Mouse (Mus musculus) ES-E14 (cell line): ENCODE measurements around the gene Cntnap4. TPM values are rescaled to one million over a fixed set of nuclear protein-coding genes. Genes with fewer than 3 reads are reported as not detected.

Source experiments
- DNase-seq: peaks from one replicate; pipeline ENCODE4 v3.0.0-alpha.2; 2013; ENCODE audit warnings: low read depth, low spot score
- H3K27ac ChIP-seq: 2 replicates; pipeline ENCODE4 v1.5.1; 2012; ENCODE audit warnings: low read depth, mild to moderate bottlenecking, low read length, moderate library complexity, mixed read lengths; ENCODE audit not compliant: poor library complexity, insufficient read depth, severe bottlenecking
- H3K36me3 ChIP-seq: 2 replicates; pipeline ENCODE4 v1.6.1; 2012; ENCODE audit warnings: mild to moderate bottlenecking, low read length, moderate library complexity, mixed read lengths; ENCODE audit not compliant: control insufficient read depth, poor library complexity, insufficient read depth, severe bottlenecking
- H3K4me1 ChIP-seq, 2 experiments: fragments of 150-350 bp in 1 of 2; sonication (generic) in 1 of 2; 2 replicates each; pipeline ENCODE4 v1.6.1; 2012; ENCODE audit warnings: low read length in 2 of 2, mild to moderate bottlenecking in 1 of 2, mixed read lengths in 1 of 2; ENCODE audit not compliant: control insufficient read depth in 2 of 2, insufficient read depth in 2 of 2, poor library complexity in 1 of 2
- H3K4me3 ChIP-seq, 2 experiments: fragments of 150-350 bp in 1 of 2; sonication (generic) in 1 of 2; 2 replicates each; pipeline ENCODE4 v1.5.1; 2012; ENCODE audit warnings: low read length in 2 of 2, low read depth in 1 of 2, mild to moderate bottlenecking in 1 of 2, mixed read lengths in 1 of 2; ENCODE audit not compliant: insufficient read depth in 1 of 2, poor library complexity in 1 of 2, severe bottlenecking in 1 of 2
- H3K9ac ChIP-seq: 2 replicates; pipeline ENCODE4 v1.6.1; 2012; ENCODE audit warnings: low read depth, mild to moderate bottlenecking, low read length, mixed read lengths; ENCODE audit not compliant: poor library complexity, insufficient read depth, severe bottlenecking
- H3K9me3 ChIP-seq: fragments of 150-350 bp; sonication (generic); 2 replicates; pipeline ENCODE4 v1.6.1; 2012; ENCODE audit warnings: low read depth, mild to moderate bottlenecking, low read length; ENCODE audit not compliant: control insufficient read depth, insufficient read depth
- CHD2 ChIP-seq: IDR thresholded peaks from 2 replicates; pipeline ENCODE4 v1.6.1; 2014; ENCODE audit warnings: mild to moderate bottlenecking, low read depth, low read length, inconsistent platforms
- HCFC1 ChIP-seq: IDR thresholded peaks from 2 replicates; pipeline ENCODE4 v1.6.1; 2012; ENCODE audit warnings: low read length, inconsistent platforms, borderline replicate concordance; ENCODE audit not compliant: insufficient read depth
- MAFK ChIP-seq: IDR thresholded peaks from 2 replicates; pipeline ENCODE4 v1.6.1; 2014; ENCODE audit warnings: mild to moderate bottlenecking, low read depth, low read length, inconsistent platforms; ENCODE audit not compliant: insufficient read depth
- ZC3H11A ChIP-seq: IDR thresholded peaks from 2 replicates; pipeline ENCODE4 v1.6.1; 2012; ENCODE audit warnings: low read depth, mild to moderate bottlenecking, inconsistent platforms, low read length, borderline replicate concordance
- ZNF384 ChIP-seq: IDR thresholded peaks from 2 replicates; pipeline ENCODE4 v1.6.1; 2012; ENCODE audit warnings: low read depth, low read length, inconsistent platforms
- in situ Hi-C, 2 experiments: fragments of 600-800 bp; cut with MboI; formaldehyde crosslinking; loops; one replicate each; pipeline ENCODE4 v1.15.1; 2025; ENCODE audit warnings: low sequenced_read_pairs in 2 of 2, inconsistent platforms in 1 of 2; ENCODE audit not compliant: unreplicated experiment in 2 of 2
- total RNA-seq: library from RNA; depleted of rRNA; stranded (reverse); fragments of 300-350 nt; gene quantifications from 2 replicates; pipeline ENCODE4 v1.2.3, GENCODE M21; 2012

The Cntnap4 gene
- total RNA-seq, 1 experiment = 0.18 TPM

DNA sequence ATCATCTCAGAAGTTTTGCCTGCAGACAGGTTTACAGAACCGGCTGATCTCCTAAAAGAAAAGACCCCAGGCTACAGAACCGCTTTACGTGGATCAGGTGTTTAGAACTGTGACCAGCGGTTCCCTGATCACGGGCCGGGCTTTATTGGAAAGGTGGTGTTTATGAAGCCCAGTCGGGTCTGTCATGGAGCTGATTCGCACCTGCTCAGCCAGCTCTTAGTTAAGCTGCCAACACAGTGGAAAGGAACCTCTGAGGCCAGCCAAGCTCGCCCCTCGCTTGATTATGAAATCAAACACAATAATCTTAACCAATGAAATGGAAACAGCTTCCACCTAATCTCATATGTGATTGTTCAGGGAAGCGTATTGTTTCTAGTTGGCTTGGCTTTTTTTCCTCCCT, 30.1 kb downstream of the Cntnap4 start:
- no peaks in the 10 kb centered on the region for H3K9me3 ChIP-seq

DNA sequence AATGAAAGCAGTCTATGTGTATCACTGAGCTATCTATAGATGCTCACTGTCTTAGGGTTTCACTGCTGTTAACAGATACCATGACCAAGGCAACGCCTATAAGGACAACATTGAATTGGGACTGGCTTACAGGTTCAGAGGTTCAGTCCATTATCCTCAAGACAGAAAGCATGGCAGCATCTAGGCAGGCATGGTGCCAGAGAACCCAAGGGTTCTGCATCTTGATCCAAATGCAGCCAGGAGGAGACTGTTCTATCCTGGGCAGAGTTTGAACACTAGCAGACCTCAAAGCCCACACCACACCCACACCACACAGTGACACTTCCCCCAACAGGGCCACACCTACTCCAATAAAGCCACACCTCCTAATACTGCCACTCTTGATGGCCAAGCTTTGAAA, 31.3 kb downstream of the Cntnap4 start:
- in situ Hi-C loops = no loop called here
- Histone ChIP-seq H3K4me1 (no peaks in the 10 kb centered on the region), H3K9ac (no peak overlapping the region), H3K27ac (no peak overlapping the region), H3K9me3 (no peaks in the 10 kb centered on the region), H3K4me3 (no peak overlapping the region), H3K36me3 (no peaks in the 10 kb centered on the region)
- TF ChIP-seq CHD2 (no peak), MAFK (no peak), ZC3H11A (no peak), ZNF384 (no peak), HCFC1 (no peak)
- no peak for DNase-seq

More for the DNA sequence above, 30.1 kb downstream of the Cntnap4 start:
- in situ Hi-C loops = no loop called here
- H3K36me3 ChIP-seq = no peaks in the 10 kb centered on the region
- H3K27ac ChIP-seq = no peak overlapping the region
- H3K9ac ChIP-seq = no peak overlapping the region
- no peak for TF ChIP-seq MAFK
- TF ChIP-seq ZC3H11A = no peak
- no peak for TF ChIP-seq HCFC1
- TF ChIP-seq ZNF384 = no peak
- no peak for TF ChIP-seq CHD2
- H3K4me1 ChIP-seq = no peaks in the 10 kb centered on the region
- no peak overlapping the region for H3K4me3 ChIP-seq
- DNase-seq = no peak

DNA sequence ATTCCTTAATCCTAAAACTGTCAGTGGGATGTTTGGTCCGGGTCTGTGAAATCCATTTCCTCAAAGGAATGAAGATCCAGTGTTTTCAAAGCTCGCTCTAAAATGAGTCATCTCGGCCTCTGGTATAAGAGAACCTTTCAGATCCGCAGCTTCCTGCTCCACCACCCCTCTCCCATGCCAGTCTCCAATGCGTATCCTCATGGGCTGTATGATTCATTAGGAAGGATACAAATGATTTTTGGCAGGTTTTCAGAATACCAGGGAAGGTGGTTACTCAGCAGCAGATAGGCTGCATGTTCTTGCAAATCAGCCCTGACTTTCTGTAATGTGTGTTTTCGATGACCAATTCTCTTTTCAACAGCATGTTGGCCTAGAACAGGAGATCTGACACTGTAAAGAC, 40.3 kb downstream of the Cntnap4 start:
- no peaks in the 10 kb centered on the region for H3K9me3 ChIP-seq
- no peak overlapping the region for H3K9ac ChIP-seq
- H3K4me3 ChIP-seq = no peak overlapping the region
- H3K27ac ChIP-seq = no peak overlapping the region
- DNase-seq = no peak
- no peaks in the 10 kb centered on the region for H3K36me3 ChIP-seq
- in situ Hi-C loops = no loop called here
- H3K4me1 ChIP-seq = no peaks in the 10 kb centered on the region
- TF ChIP-seq ZC3H11A = no peak
- TF ChIP-seq CHD2 = no peak
- TF ChIP-seq HCFC1 = no peak
- no peak for TF ChIP-seq ZNF384
- no peak for TF ChIP-seq MAFK

DNA sequence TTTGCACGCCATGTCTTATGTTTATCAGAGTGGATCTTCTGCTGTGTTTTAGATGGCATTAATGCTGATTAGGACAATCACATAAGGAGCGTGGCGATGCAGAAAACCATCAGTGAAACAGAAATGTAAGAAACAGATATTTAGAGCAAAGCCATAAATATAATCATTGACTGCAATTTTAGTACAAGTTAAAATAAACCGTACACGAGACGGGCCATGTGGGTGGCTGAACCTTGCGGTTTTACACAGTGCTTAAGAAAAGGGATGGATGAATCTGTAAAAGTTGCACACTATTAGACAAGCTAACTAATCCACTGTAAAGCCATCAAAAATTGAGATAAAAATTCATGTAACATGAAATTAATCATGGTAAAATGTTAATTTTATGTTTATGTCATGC, 58.9 kb downstream of the Cntnap4 start:
- no peak overlapping the region for H3K27ac ChIP-seq
- in situ Hi-C loops = no loop called here
- no peak overlapping the region for H3K4me3 ChIP-seq
- TF ChIP-seq ZC3H11A (no peak), MAFK (no peak), HCFC1 (no peak), CHD2 (no peak), ZNF384 (no peak)
- H3K36me3 ChIP-seq = no peaks in the 10 kb centered on the region
- no peaks in the 10 kb centered on the region for H3K9me3 ChIP-seq
- DNase-seq = no peak
- no peak overlapping the region for H3K9ac ChIP-seq
- no peaks in the 10 kb centered on the region for H3K4me1 ChIP-seq

DNA sequence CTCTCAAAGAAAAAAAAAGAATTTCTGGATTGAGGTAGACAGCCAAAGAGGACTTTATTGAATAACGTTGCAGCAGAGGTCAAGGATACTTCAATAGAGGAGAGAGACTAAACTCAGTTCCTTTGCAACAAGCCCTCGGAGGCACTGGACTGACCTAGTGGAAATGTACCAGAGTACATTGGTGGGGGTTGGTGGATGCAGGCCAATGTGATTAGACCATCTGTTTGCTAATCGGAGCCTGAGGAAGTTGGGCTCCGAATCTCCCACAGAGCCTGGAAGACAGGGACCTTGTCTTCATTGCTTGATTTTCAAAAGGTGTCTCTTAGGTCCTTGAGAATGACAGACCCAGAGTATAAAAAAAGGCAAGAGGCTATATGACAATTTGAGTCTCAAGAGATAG, 82.8 kb downstream of the Cntnap4 start:
- Histone ChIP-seq H3K4me3 (no peak overlapping the region), H3K9me3 (no peaks in the 10 kb centered on the region), H3K27ac (no peak overlapping the region), H3K4me1 (no peaks in the 10 kb centered on the region), H3K9ac (no peak overlapping the region), H3K36me3 (no peaks in the 10 kb centered on the region)
- no peak for DNase-seq
- in situ Hi-C loops = no loop called here
- no peak for TF ChIP-seq MAFK
- TF ChIP-seq ZC3H11A = no peak
